Mouse (Mus musculus) lung, embryonic 14.5 days (tissue): ENCODE results near the gene Slc25a20. TPM values are rescaled to one million over a fixed set of nuclear protein-coding genes. Genes with fewer than 3 reads are reported as not detected.
A peak's percentile ranks its signal among the peaks of the same experiment; 100 is the strongest.

Source experiments
- ATAC-seq: fragments of 200-750 bp; cut with Nextera tagmentation; 2 replicates; pipeline ENCODE4 v1.8.0; 2017; ENCODE audit warnings: mild to moderate bottlenecking, moderate TSS enrichment, moderate library complexity; ENCODE audit not compliant: insufficient read depth
- DNase-seq: peaks from one replicate; pipeline ENCODE4 v3.0.0-alpha.2; 2015
- H3K27ac ChIP-seq: fragments of 300-500 bp; sonication (generic); 2 replicates; pipeline ENCODE4 v1.5.1; 2014; ENCODE audit warnings: low read depth, mild to moderate bottlenecking, moderate library complexity
- H3K27me3 ChIP-seq: fragments of 300-500 bp; sonication (generic); 2 replicates; pipeline ENCODE4 v1.6.1; 2014; ENCODE audit warnings: low read length, control low read depth; ENCODE audit not compliant: insufficient read depth
- H3K36me3 ChIP-seq: fragments of 300-500 bp; sonication (generic); 2 replicates; pipeline ENCODE4 v1.6.1; 2014; ENCODE audit warnings: control low read depth; ENCODE audit not compliant: insufficient read depth
- H3K4me1 ChIP-seq: fragments of 300-500 bp; sonication (generic); 2 replicates; pipeline ENCODE4 v1.6.1; 2014; ENCODE audit warnings: antibody characterized with exemption, control low read depth; ENCODE audit not compliant: insufficient read depth
- H3K4me2 ChIP-seq: fragments of 300-500 bp; sonication (generic); 2 replicates; pipeline ENCODE4 v1.6.1; 2014; ENCODE audit warnings: mild to moderate bottlenecking
- H3K4me3 ChIP-seq: fragments of 300-500 bp; sonication (generic); 2 replicates; pipeline ENCODE4 v1.5.1; 2014; ENCODE audit warnings: low read depth, low read length
- H3K9ac ChIP-seq: fragments of 300-500 bp; sonication (generic); 2 replicates; pipeline ENCODE4 v1.6.1; 2014
- H3K9me3 ChIP-seq: fragments of 300-500 bp; sonication (generic); 2 replicates; pipeline ENCODE4 v1.6.1; 2016; ENCODE audit warnings: low read depth, low read length, control low read depth
- CTCF ChIP-seq: IDR thresholded peaks from 2 replicates; pipeline ENCODE4 v1.5.1; 2016; ENCODE audit warnings: antibody characterized with exemption, low read depth
- WGBS: fragments of 180-500 bp; shearing (Covaris S2); extraction: QIAGEN DNeasy Blood & Tissue Kit; methylation state at CpG from one replicate; pipeline ENCODE4 v1.1.7; 2014; 5-methylcytosine and 5-hydroxymethylcytosine counted together
- polyA plus RNA-seq: library from polyadenylated mRNA; unstranded; fragments of >200 nt; fragmentation: Nextera tagmentation; extraction: Ambion mirVana; gene quantifications from 2 replicates; pipeline ENCODE4 v1.2.1, GENCODE M21; 2014

Gene Slc25a20
- polyA plus RNA-seq, 1 experiment from 2014 or later: 27.6 TPM

- TF ChIP-seq CTCF: no peak
- H3K27me3 ChIP-seq: no peaks in the 10 kb centered on the region
- H3K9me3 ChIP-seq: no peaks in the 10 kb centered on the region
- H3K4me1 ChIP-seq: no peaks in the 10 kb centered on the region; the same call in 1 of the 2 replicates
- WGBS: under 1% methylated on average over 42 of the region's 42 CpGs
- H3K9ac ChIP-seq: peak overlapping the region; percentile 74
- peak; percentile 94 for DNase-seq
- peak; percentile 88 for ATAC-seq
- H3K4me3 ChIP-seq: peak overlapping the region; percentile 73
- peak overlapping the region; percentile 92 for H3K4me2 ChIP-seq
- peak overlapping the region; percentile 70; the same call in 1 of the 2 replicates for H3K27ac ChIP-seq
- no peaks in the 10 kb centered on the region for H3K36me3 ChIP-seq
Measured at GRCm38 (mm10) chr9:108691846-108692225, 29.9 kb downstream of the Slc25a20 start.

GRCm38 (mm10) chr9:108692226-108693041 lies 30.5 kb downstream of the Slc25a20 start:
- Histone ChIP-seq H3K4me1 (no peaks in the 10 kb centered on the region; the same call in 1 of the 2 replicates), H3K9ac (peak overlapping the region; percentile 74), H3K4me2 (peak overlapping the region; percentile 92), H3K4me3 (peak overlapping the region; percentile 73), H3K9me3 (no peaks in the 10 kb centered on the region), H3K27me3 (no peaks in the 10 kb centered on the region), H3K36me3 (no peaks in the 10 kb centered on the region), H3K27ac (peak overlapping the region; percentile 70)
- TF ChIP-seq CTCF: peak; percentile 27; the same call in 1 of the 2 replicates
- DNase-seq (peak; percentile 86), ATAC-seq (peak; percentile 67)
- WGBS: under 1% methylated on average over 92 of the region's 92 CpGs

GRCm38 (mm10) chr9:108693946-108694345 lies 32.1 kb downstream of the Slc25a20 start:
- ATAC-seq: no peak
- H3K36me3 ChIP-seq: no peaks in the 10 kb centered on the region
- no peaks in the 10 kb centered on the region for H3K9me3 ChIP-seq
- H3K27me3 ChIP-seq: no peaks in the 10 kb centered on the region
- H3K9ac ChIP-seq: no peak overlapping the region
- DNase-seq: no peak
- H3K4me2 ChIP-seq: peak overlapping the region; percentile 92
- TF ChIP-seq CTCF: no peak
- H3K4me3 ChIP-seq: no peak overlapping the region
- H3K4me1 ChIP-seq: no peaks in the 10 kb centered on the region; the same call in 1 of the 2 replicates
- no peak overlapping the region for H3K27ac ChIP-seq
- whole genome bisulfite sequencing: 77% methylated on average over 4 of the region's 4 CpGs

GRCm38 (mm10) chr9:108694533-108694932 lies 32.6 kb downstream of the Slc25a20 start:
- no peak overlapping the region for H3K9ac ChIP-seq
- no peaks in the 10 kb centered on the region for H3K9me3 ChIP-seq
- no peaks in the 10 kb centered on the region; the same call in 1 of the 2 replicates for H3K4me1 ChIP-seq
- TF ChIP-seq CTCF: no peak
- ATAC-seq (no peak), DNase-seq (no peak)
- 0 out of 2 replicates have a peak, but pooled peaks cover 5% of the 10 kb centered on the region for H3K36me3 ChIP-seq
- H3K27me3 ChIP-seq: no peaks in the 10 kb centered on the region
- 79% methylated on average over 1 of the region's 1 CpGs for WGBS
- H3K4me2 ChIP-seq: peak overlapping the region; percentile 92; the same call in 1 of the 2 replicates
- no peak overlapping the region for H3K27ac ChIP-seq
- no peak overlapping the region for H3K4me3 ChIP-seq

GRCm38 (mm10) chr9:108702476-108702875 lies 40.6 kb downstream of the Slc25a20 start:
- Histone ChIP-seq H3K4me3 (no peak overlapping the region), H3K9me3 (no peaks in the 10 kb centered on the region), H3K4me1 (no peaks in the 10 kb centered on the region), H3K36me3 (0 out of 2 replicates have a peak, but pooled peaks cover 5% of the 10 kb centered on the region), H3K27ac (no peak overlapping the region), H3K27me3 (no peaks in the 10 kb centered on the region), H3K9ac (no peak overlapping the region), H3K4me2 (no peak overlapping the region)
- TF ChIP-seq CTCF: no peak
- DNase-seq: no peak
- no peak for ATAC-seq

- ATAC-seq (no peak), DNase-seq (peak; percentile 15)
- Histone ChIP-seq H3K9ac (no peak overlapping the region; the same call in 1 of the 2 replicates), H3K4me2 (no peak overlapping the region), H3K4me1 (no peaks in the 10 kb centered on the region), H3K4me3 (no peak overlapping the region), H3K27me3 (no peaks in the 10 kb centered on the region), H3K27ac (peak overlapping the region; percentile 54; the same call in 1 of the 2 replicates), H3K9me3 (no peaks in the 10 kb centered on the region), H3K36me3 (0 out of 2 replicates have a peak, but pooled peaks cover 5% of the 10 kb centered on the region)
- no peak for TF ChIP-seq CTCF
- 42% methylated on average over 12 of the region's 12 CpGs for WGBS
Measured at GRCm38 (mm10) chr9:108703373-108704110, 41.7 kb downstream of the Slc25a20 start.

GRCm38 (mm10) chr9:108704591-108704990 lies 42.7 kb downstream of the Slc25a20 start:
- no peak overlapping the region for H3K4me3 ChIP-seq
- no peak for DNase-seq
- H3K4me2 ChIP-seq: no peak overlapping the region
- H3K9ac ChIP-seq: no peak overlapping the region
- no peaks in the 10 kb centered on the region for H3K4me1 ChIP-seq
- no peaks in the 10 kb centered on the region for H3K36me3 ChIP-seq
- 59% methylated on average over 7 of the region's 7 CpGs for WGBS
- H3K9me3 ChIP-seq: no peaks in the 10 kb centered on the region
- H3K27ac ChIP-seq: peak overlapping the region; percentile 46; the same call in 1 of the 2 replicates
- TF ChIP-seq CTCF: no peak
- H3K27me3 ChIP-seq: no peaks in the 10 kb centered on the region
- ATAC-seq: no peak
